Mouse (Mus musculus) forebrain, embryonic 16.5 days (tissue): ENCODE data around the gene Neurl1a. TPM values are rescaled to one million over a fixed set of nuclear protein-coding genes. Genes with fewer than 3 reads are reported as not detected.

Source experiments
- ATAC-seq: fragments of 200-750 bp; cut with Nextera tagmentation; 2 replicates; pipeline ENCODE4 v1.8.0; 2017; ENCODE audit warnings: mild to moderate bottlenecking, moderate library complexity
- H3K27ac ChIP-seq: fragments of 300-500 bp; sonication (generic); 2 replicates; pipeline ENCODE4 v1.5.1; 2014; ENCODE audit warnings: low read length, control low read depth
- H3K27me3 ChIP-seq: fragments of 300-500 bp; sonication (generic); replicated peaks from 2 replicates; pipeline ENCODE4 v1.6.1; 2014; ENCODE audit warnings: low read length; ENCODE audit not compliant: control insufficient read depth, insufficient read depth
- H3K36me3 ChIP-seq: fragments of 300-500 bp; sonication (generic); 2 replicates; pipeline ENCODE4 v1.6.1; 2014; ENCODE audit not compliant: control insufficient read depth, insufficient read depth
- H3K4me1 ChIP-seq: fragments of 300-500 bp; sonication (generic); replicated peaks from 2 replicates; pipeline ENCODE4 v1.6.1; 2014; ENCODE audit warnings: low read length; ENCODE audit not compliant: control insufficient read depth, insufficient read depth
- H3K4me2 ChIP-seq: fragments of 300-500 bp; sonication (generic); 2 replicates; pipeline ENCODE4 v1.6.1; 2014; ENCODE audit warnings: mild to moderate bottlenecking, low read length, control low read depth
- H3K4me3 ChIP-seq: fragments of 300-500 bp; sonication (generic); replicated peaks from 2 replicates; pipeline ENCODE4 v1.5.1; 2014; ENCODE audit warnings: mild to moderate bottlenecking, low read length, control low read depth
- H3K9ac ChIP-seq: fragments of 300-500 bp; sonication (generic); replicated peaks from 2 replicates; pipeline ENCODE4 v1.6.1; 2014; ENCODE audit warnings: low read depth, low read length, control low read depth
- H3K9me3 ChIP-seq: fragments of 300-500 bp; sonication (generic); 2 replicates; pipeline ENCODE4 v1.6.1; 2016; ENCODE audit warnings: low read length; ENCODE audit not compliant: control insufficient read depth
- WGBS: fragments of 180-500 bp; shearing (Covaris S2); extraction: QIAGEN DNeasy Blood & Tissue Kit; methylation state at CpG from one replicate; pipeline ENCODE4 v1.1.7; 2014; 5-methylcytosine and 5-hydroxymethylcytosine counted together
- polyA plus RNA-seq: library from polyadenylated mRNA; unstranded; fragments of >200 nt; fragmentation: Nextera tagmentation; extraction: Ambion mirVana; gene quantifications from 2 replicates; pipeline ENCODE4 v1.2.1, GENCODE M21; 2015

Neurl1a gene
- polyA plus RNA-seq, 1 experiment from 2014 or later = 11.0 TPM

DNA sequence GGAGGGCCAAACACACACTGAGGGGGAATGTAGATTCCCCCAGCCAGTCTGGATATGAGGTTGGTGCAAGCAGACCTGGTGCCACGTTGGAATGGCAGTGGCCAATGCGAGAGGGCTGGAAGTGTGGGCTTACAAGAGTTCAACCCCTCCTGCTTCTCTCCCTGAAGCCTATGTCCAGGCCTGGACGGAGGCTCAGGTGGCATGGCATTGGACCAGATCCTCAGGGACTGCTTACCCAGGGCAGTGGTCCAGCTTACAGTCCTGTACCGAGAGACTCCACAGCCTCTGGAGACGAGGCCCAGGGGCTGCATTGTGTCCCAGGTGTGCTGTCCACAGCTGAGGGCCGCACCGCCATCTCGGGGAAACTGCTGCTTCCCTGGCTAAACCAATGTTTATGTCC, 66.9 kb downstream of the Neurl1a start:
- Histone ChIP-seq H3K27me3 (0 out of 2 replicates have a peak, but pooled peaks cover under 1% of the 10 kb centered on the region), H3K36me3 (no peaks in the 10 kb centered on the region), H3K27ac (no peak overlapping the region), H3K4me2 (no peak overlapping the region), H3K9ac (no peak overlapping the region), H3K4me3 (no peak overlapping the region), H3K4me1 (no peaks in the 10 kb centered on the region), H3K9me3 (no peaks in the 10 kb centered on the region)
- ATAC-seq = no peak
- WGBS = 79% methylated on average over 8 of the region's 8 CpGs

GRCm38 (mm10) chr19:47247791-47248190, 69.2 kb downstream of the Neurl1a start:
- no peaks in the 10 kb centered on the region for H3K9me3 ChIP-seq
- H3K27ac ChIP-seq = no peak overlapping the region
- 81% methylated on average over 11 of the region's 11 CpGs for WGBS
- no peak for ATAC-seq
- no peaks in the 10 kb centered on the region for H3K36me3 ChIP-seq
- H3K27me3 ChIP-seq = peaks cover 12% of the 10 kb centered on the region
- no peak overlapping the region for H3K4me3 ChIP-seq
- no peaks in the 10 kb centered on the region for H3K4me1 ChIP-seq
- no peak overlapping the region for H3K4me2 ChIP-seq
- no peak overlapping the region for H3K9ac ChIP-seq

- WGBS = 89% methylated on average over 7 of the region's 7 CpGs
- Histone ChIP-seq H3K9me3 (no peaks in the 10 kb centered on the region), H3K36me3 (no peaks in the 10 kb centered on the region), H3K9ac (no peak overlapping the region), H3K27me3 (peaks cover 17% of the 10 kb centered on the region), H3K4me2 (no peak overlapping the region), H3K4me1 (peaks cover 3% of the 10 kb centered on the region), H3K4me3 (no peak overlapping the region), H3K27ac (no peak overlapping the region)
- ATAC-seq = no peak
These were observed 69.7 kb downstream of the Neurl1a start for GRCm38 (mm10) chr19:47248296-47248695.

DNA sequence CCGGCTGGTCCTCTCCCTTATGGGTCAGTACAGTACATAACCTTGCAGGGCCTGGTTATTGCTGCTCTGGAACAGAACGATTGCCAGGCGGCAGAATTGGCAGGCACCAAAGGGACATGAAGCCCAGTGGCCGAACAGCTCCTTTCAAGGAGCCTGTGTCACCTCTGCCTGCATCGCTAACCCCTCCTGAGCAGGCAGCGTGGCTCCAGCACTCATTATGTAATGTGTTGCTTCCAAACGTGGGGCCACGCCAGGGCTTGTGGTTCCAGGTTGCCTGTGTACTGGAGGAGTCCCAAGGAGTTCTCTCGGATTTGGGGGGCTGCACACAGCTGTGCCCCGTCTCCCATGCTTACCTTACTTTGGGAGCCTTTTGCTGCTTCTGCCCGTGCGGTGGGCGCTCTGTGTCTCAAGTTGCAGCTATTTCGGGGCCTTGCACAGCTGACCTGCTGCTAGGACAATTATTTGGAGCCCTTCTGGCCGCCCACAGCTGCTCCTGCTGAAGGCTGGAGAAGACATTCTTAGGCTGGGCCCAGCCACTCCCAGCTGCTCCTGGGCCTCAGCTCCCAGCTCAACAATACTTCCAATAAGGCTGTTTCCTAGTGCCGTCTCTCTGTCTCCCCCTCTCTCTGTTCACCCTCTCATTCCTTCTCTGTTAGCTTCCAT, 70.4 kb downstream of the Neurl1a start:
- Histone ChIP-seq H3K27ac (no peak overlapping the region), H3K9ac (no peak overlapping the region), H3K27me3 (peaks cover 22% of the 10 kb centered on the region), H3K4me2 (no peak overlapping the region), H3K36me3 (no peaks in the 10 kb centered on the region), H3K4me1 (peaks cover 5% of the 10 kb centered on the region), H3K4me3 (no peak overlapping the region), H3K9me3 (no peaks in the 10 kb centered on the region)
- 69% methylated on average over 16 of the region's 16 CpGs for WGBS
- no peak for ATAC-seq

- Histone ChIP-seq H3K27ac (no peak overlapping the region), H3K9me3 (no peaks in the 10 kb centered on the region), H3K4me1 (peaks cover 5% of the 10 kb centered on the region), H3K27me3 (peaks cover 26% of the 10 kb centered on the region), H3K36me3 (no peaks in the 10 kb centered on the region), H3K4me3 (no peak overlapping the region), H3K4me2 (no peak overlapping the region), H3K9ac (no peak overlapping the region)
- WGBS = 31% methylated on average over 6 of the region's 6 CpGs
- no peak for ATAC-seq
These were observed 72.3 kb downstream of the Neurl1a start for GRCm38 (mm10) chr19:47250931-47251330.

- Histone ChIP-seq H3K9me3 (no peaks in the 10 kb centered on the region), H3K4me3 (peak overlapping the region; percentile 39), H3K4me1 (peaks cover 5% of the 10 kb centered on the region), H3K27ac (no peak overlapping the region), H3K4me2 (peak overlapping the region; percentile 48), H3K36me3 (no peaks in the 10 kb centered on the region), H3K9ac (0 out of 2 replicates have a peak overlapping the region, but pooled peaks have one; percentile 13), H3K27me3 (peaks cover 26% of the 10 kb centered on the region)
- peak; percentile 40 for ATAC-seq
- WGBS = 7% methylated on average over 89 of the region's 90 CpGs
These were observed 74.5 kb downstream of the Neurl1a start for GRCm38 (mm10) chr19:47253053-47253628.

GRCm38 (mm10) chr19:47255036-47255435, 76.4 kb downstream of the Neurl1a start:
- H3K36me3 ChIP-seq = no peaks in the 10 kb centered on the region
- H3K4me1 ChIP-seq = peaks cover 5% of the 10 kb centered on the region
- no peak overlapping the region for H3K4me3 ChIP-seq
- H3K27me3 ChIP-seq = peaks cover 26% of the 10 kb centered on the region
- H3K27ac ChIP-seq = no peak overlapping the region
- no peak overlapping the region for H3K9ac ChIP-seq
- H3K9me3 ChIP-seq = no peaks in the 10 kb centered on the region
- no peak overlapping the region for H3K4me2 ChIP-seq
- ATAC-seq = no peak
- 77% methylated on average over 2 of the region's 2 CpGs for WGBS

DNA sequence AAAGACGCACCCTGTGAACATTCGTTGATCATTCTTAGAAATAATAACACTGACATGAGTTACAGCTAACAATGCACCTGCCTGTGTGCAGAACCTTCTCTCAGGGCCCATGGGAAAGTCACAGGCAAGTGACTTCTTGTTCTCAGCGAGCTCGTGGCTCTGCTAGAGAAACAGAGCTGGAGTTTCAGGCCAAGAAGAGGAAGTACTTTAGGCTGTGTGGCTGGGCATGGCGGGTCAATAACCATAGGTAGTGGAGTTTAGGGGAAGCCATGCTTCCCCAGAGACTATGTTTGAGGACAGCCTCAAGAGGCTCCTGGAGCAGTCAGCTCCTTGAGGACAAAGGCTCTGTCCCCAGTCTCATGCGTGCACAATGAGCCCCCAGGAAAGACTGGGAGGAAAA, 77.3 kb downstream of the Neurl1a start:
- no peak overlapping the region for H3K4me2 ChIP-seq
- WGBS = 80% methylated on average over 6 of the region's 6 CpGs
- H3K4me1 ChIP-seq = peaks cover 5% of the 10 kb centered on the region
- H3K36me3 ChIP-seq = no peaks in the 10 kb centered on the region
- peaks cover 23% of the 10 kb centered on the region for H3K27me3 ChIP-seq
- no peak overlapping the region for H3K9ac ChIP-seq
- no peak overlapping the region for H3K27ac ChIP-seq
- no peak overlapping the region for H3K4me3 ChIP-seq
- ATAC-seq = no peak
- no peaks in the 10 kb centered on the region for H3K9me3 ChIP-seq

DNA sequence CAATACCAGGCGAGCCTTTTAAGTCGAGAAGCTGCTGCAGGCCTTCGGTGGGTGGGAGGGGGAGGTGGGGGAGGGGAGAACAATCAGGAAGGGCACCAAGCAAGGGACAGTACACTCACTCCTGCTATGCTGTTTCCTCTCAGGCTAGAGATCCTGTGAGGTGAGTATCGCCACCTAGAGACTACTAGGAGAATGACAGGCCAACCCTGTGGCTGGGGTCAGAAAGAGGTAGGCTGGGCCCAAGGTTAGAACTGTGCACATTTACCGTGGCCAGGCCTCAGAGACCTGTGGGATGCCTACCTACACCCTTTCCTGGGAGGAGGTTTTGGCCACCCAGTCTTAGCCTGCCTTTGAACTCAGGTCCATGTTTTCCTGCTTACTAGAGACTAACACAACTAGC, 81.0 kb downstream of the Neurl1a start:
- no peak overlapping the region for H3K4me3 ChIP-seq
- 0 out of 2 replicates have a peak, but pooled peaks cover 2% of the 10 kb centered on the region for H3K27me3 ChIP-seq
- H3K9me3 ChIP-seq = no peaks in the 10 kb centered on the region
- no peak overlapping the region for H3K27ac ChIP-seq
- ATAC-seq = no peak
- no peaks in the 10 kb centered on the region for H3K4me1 ChIP-seq
- H3K9ac ChIP-seq = no peak overlapping the region
- H3K4me2 ChIP-seq = no peak overlapping the region
- H3K36me3 ChIP-seq = no peaks in the 10 kb centered on the region
- WGBS = 6% methylated on average over 5 of the region's 5 CpGs
